Mouse (Mus musculus) skeletal muscle tissue, adult 2 months (tissue): ENCODE measurements around the gene Kin.

Source experiments
- DNase-seq: peaks from one replicate; pipeline ENCODE4 v3.0.0-alpha.2; 2012; ENCODE audit warnings: low read depth, low spot score

The Kin gene

GRCm38 (mm10) chr2:10108535-10109189 lies 28.3 kb downstream of the Kin start:
- DNase-seq = no peak

- DNase-seq = no peak
Measured at GRCm38 (mm10) chr2:10118751-10119150, 38.4 kb downstream of the Kin start.

- DNase-seq = no peak
Measured at GRCm38 (mm10) chr2:10119276-10119675, 38.9 kb downstream of the Kin start.

- DNase-seq = no peak
Measured at GRCm38 (mm10) chr2:10121826-10122225, 41.4 kb downstream of the Kin start.

GRCm38 (mm10) chr2:10126122-10126521 lies 45.7 kb downstream of the Kin start:
- no peak for DNase-seq

- DNase-seq = no peak
Measured at GRCm38 (mm10) chr2:10127471-10127870, 47.1 kb downstream of the Kin start.

GRCm38 (mm10) chr2:10128571-10128970 lies 48.2 kb downstream of the Kin start:
- no peak for DNase-seq

- peak; percentile 34 for DNase-seq
Measured at GRCm38 (mm10) chr2:10130341-10130990, 50.1 kb downstream of the Kin start.

- DNase-seq = no peak
Measured at GRCm38 (mm10) chr2:10131296-10131695, 50.9 kb downstream of the Kin start, which contains the start of gene Itih2. Gene Itih2, minus strand, starts transcription at chr2:10131396.

GRCm38 (mm10) chr2:10132128-10132527 lies 51.7 kb downstream of the Kin start:
- DNase-seq = no peak

- no peak for DNase-seq
Measured at GRCm38 (mm10) chr2:10133941-10134340, 53.5 kb downstream of the Kin start.

- no peak for DNase-seq
Measured at GRCm38 (mm10) chr2:10137320-10137719, 56.9 kb downstream of the Kin start.

GRCm38 (mm10) chr2:10140456-10140855 lies 60.1 kb downstream of the Kin start:
- DNase-seq = no peak
